Mouse (Mus musculus) small intestine, adult 2 months (tissue): ENCODE measurements around the gene Bmp6.

Source experiments
- CTCF ChIP-seq: fragments of 200-500 bp; IDR thresholded peaks from 2 replicates; pipeline ENCODE4 v1.5.1; 2012; ENCODE audit warnings: low read depth, mild to moderate bottlenecking, control low read depth, inconsistent platforms, low read length, moderate library complexity, mixed read lengths; ENCODE audit not compliant: insufficient replicate concordance, insufficient read length; ENCODE audit errors: extremely low read depth
- POLR2A ChIP-seq: fragments of 200-500 bp; IDR thresholded peaks from 2 replicates; pipeline ENCODE4 v1.6.1; 2012; ENCODE audit warnings: low read depth, mild to moderate bottlenecking, control low read depth, inconsistent platforms, low read length, moderate library complexity

- TF ChIP-seq CTCF (no peak), POLR2A (no peak)
These were observed 164.9 kb downstream of the Bmp6 start for GRCm38 (mm10) chr13:38509681-38510341.
